Mouse (Mus musculus): ENCODE data around the gene Mzf1. TPM values are rescaled to one million over a fixed set of nuclear protein-coding genes. Genes with fewer than 3 reads are reported as not detected.
A peak's percentile ranks its signal among the peaks of the same experiment; 100 is the strongest.
"Not testable (repeated sequence)": the region's sequence is repeated elsewhere in the genome, so short reads cannot be mapped to it uniquely, and the experiment has no call there.

The Mzf1 gene
- total RNA-seq (2021) = 10 to 100 TPM; 13.7 to 17.4 TPM
- long read RNA-seq, experiment 1, full-length matches to known transcripts = 8 of 45 reads
- long read RNA-seq, experiment 1, partial matches to known transcripts = 29 of 45 reads
- long read RNA-seq, experiment 1, other reads (novel, unspliced or antisense) = 8 of 45 reads
- long read RNA-seq, experiment 2, partial matches to known transcripts = 0 of 13 reads
- long read RNA-seq, experiment 2, other reads (novel, unspliced or antisense) = 10 of 13 reads

DNA sequence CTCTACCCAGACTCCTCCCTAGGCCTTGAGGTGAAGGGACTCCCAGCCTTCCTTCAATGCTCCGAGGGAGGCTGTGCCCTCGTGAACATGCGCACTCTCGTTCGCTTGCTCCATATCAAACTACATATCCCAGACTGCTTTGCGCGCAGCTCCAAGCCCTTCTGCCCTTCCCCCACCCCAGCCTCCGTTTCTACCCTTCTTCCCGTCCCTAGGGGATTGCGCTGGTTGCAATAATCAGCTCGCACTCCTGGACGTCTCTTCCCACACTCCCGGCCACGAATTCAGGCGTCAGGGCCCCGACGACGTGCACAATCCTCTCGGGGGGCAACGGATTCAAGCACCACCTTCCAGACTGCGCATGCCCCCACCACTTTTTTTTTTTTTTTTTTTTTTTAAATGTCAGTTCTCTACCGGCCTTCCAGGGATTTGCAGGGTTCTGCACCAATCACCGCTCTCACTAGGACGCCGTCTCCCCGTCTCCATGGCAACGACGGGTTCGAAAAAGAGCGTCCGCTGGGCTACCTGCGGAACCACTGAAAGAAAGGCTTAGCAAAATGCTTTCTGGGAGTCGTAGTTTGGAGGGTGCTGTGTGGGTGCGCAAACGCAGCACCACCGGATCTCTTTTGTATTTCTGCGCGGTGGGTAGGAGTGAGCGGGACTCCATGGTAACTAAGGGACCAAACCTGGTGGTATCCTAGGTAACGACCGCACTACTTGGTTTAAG is at the start of gene Mzf1:
TSS of gene Mzf1 (minus strand) at position 478 of the 724 bp plus-strand sequence.
- peak; percentile 98 for DNase-seq (ENCODE audit: low spot score in 2 of 2)

DNA sequence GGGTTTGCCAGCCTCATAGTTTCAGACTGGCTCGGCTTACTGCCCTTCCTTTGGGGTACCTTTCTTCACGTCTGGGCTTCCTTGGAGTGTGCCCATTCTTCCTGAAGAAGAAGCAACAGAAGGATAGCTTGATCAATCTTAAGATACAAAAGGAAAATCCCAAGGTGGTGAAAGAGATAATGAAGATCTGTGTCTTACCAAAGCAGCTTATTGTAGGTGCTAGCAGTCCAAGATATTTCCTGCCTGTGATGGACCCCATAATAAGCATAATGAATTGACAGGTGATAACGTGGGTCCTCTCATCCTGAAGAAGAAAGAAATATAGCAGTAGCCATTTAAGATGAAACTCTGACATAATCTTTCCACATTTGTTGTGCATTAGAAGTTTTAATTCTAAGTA is 40.5 kb upstream of the Mzf1 start, which contains the start of gene Vmn1r85:
TSS of gene Vmn1r85 (minus strand) at position 101 of the 400 bp plus-strand sequence.
- no peak for DNase-seq (ENCODE audit: low spot score in 2 of 2)

DNA sequence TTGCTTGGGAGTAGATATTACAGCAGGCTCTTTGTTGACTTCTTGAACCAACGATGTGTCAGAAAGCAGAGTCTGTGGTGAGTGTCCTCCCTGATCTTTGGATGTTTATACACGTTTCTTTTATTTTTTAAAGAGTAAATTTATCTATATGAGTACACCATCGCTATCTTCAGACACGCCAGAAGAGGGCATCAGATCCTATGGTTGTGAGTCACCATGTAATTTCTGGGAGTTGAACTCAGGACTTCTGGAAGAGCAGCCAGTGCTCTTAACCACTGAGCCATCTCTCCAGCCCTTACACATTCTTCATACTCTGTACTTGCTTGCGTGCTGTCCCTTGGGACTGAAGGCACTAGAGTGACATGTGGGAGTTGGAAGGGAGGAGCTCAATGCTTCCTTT is 17.7 kb upstream of the Mzf1 start:
- DNase-seq (ENCODE audit: low spot score in 2 of 2) = no peak

DNA sequence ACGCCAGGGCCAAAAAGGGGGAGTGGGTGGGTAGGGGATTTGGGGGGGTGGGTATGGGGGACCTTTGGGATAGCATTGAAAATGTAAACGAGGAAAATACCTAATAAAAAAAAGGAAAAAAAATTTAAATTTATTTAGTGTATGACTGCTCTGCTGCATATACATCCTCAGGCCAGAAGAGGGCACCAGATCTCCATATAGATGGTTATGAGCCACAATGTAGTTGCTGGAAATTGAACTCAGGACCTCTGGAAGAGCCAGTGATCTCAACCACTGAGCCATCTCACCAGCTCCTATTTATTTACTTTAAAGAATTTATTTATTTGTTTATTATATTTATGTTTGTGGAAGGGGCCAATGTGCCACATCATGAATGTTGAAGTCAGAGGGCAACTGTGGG is 8.8 kb upstream of the Mzf1 start:
- not testable (repeated sequence) for DNase-seq (ENCODE audit: low spot score in 2 of 2)

DNA sequence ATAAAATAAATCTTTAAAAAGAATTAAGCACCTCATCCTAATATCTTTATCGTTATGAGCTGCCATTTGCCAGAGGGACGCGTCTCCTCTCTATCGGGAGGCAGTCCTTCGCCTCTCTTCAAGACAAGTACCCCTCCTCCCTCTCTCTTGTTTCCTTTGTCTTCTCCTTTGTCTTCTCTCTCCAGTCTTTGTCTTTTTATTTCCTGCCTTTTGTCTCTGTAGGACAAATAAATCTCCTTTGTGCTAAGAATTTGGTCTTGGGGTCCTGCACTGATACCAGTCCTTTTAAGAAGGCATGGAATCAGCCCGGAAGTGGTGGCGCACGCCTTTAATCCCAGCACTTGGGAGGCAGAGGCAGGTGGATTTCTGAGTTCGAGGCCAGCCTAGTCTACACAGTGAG is 5.0 kb upstream of the Mzf1 start:
- no peak for DNase-seq (ENCODE audit: low spot score in 2 of 2)

DNA sequence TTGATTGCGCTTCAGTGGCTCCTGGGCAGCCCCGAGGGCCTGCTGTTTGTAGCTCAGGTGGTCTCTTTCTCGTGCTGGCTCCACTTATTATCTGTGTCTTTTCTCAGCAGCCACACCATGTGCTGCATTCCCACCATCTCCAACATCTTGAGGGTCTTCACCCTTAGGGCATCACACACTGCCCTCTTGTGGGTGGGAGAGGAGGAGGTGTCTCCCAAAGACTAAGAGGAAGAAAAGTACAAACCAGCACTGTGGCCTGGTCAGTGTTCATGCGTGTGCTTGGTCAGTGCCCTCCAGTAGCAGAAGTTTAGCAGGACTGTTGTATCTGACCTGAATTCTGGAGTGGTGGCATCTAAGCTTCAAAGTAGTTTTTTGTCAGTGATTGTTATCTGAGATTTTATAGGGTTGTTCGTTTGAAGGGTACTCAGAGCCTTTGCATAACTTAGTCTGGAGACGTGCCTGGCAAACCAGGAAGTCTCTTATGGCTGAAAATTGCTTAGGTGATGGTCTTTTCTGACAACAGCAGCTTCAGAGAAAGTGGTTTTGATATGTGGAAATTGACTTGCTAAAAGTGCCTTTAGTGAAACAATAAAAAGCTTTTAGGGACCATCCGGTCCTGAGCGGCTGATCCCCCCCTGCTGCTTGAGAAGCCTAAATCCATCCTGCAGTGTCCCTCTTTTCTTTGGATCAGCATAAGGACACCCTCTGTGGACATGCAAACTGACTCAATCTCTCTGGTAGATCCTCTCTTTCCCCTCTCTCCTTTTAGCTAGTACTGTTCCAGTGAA is 2.5 kb upstream of the Mzf1 start:
- no peak for DNase-seq (ENCODE audit: low spot score in 2 of 2)

DNA sequence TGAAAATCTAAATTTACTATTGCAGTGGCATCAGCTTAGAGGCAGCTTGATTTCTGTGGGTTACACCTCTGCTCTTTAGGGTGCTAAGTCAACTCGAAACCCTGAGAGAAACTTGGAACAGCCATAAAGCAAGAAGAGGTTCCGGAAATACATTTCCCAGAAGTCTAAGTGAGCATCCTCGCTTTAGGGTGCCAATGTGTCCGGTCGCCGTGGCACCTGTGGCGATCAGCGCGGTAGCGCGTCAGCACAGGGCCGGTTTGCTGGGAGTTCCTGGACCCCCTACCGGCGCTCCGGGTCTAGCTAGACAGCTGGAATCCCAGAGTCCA is 640 bp downstream of the Mzf1 start:
- no peak for DNase-seq (ENCODE audit: low spot score in 2 of 2)

DNA sequence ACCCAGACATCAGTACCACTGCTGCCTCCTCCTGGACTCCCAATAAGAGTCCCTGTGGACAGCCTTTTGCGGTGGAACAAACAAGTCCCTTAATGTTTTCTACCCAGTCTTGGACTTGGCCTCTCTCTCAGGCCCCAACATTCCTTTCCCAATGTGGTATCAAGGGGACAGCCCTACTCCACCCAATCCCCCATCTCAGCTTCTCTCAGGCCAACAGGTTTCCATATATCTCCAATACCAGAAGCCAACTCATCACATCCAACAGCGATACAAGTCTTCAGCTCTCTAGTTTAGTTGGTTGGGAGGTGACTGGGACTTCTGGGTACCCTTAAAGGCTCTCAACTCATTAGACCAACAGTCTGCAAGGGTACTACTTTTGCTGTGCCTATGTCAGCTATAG is 1.1 kb downstream of the Mzf1 start:
- DNase-seq (ENCODE audit: low spot score in 2 of 2) = peak in 1 of 2 experiments; percentile 15

DNA sequence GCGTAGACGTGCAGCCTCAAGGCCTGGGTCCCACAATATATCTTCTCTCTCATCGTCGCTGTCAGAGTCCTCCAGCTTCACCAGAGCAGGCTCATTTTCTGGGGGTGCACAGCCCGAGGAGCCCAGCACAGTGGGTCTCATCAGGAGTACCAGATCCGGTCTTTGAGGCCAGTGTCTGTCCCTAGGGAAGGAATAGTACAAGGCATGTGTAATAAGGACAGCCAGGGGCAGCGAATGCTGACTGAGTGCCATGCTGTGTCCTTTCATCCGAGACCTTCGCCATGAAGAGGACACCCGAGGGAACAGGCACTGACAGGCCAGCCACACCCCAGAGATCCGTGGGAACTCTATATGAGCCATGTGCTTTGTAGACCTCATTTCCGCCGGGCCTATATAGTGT is 1.6 kb downstream of the Mzf1 start:
- no peak for DNase-seq (ENCODE audit: low spot score in 2 of 2)

DNA sequence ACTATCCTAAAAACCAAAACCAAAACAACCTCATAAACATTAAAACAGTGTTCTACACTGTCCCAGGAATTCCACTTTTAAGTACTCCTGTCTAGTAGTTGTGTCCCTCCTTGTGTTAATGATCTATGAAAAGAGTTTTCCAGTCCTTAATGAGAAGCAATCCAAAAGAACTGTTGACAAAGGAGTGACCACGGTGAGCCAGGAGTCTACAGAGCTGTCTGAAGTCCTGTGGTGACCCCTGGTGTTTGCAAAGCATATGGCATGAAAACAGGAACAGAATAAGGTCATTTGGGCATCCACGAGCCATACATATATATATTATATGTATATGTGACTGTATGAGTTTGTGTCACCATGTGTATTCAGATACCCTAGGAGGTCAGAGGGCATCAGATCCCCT is 8.5 kb downstream of the Mzf1 start:
- DNase-seq (ENCODE audit: low spot score in 2 of 2) = no peak

DNA sequence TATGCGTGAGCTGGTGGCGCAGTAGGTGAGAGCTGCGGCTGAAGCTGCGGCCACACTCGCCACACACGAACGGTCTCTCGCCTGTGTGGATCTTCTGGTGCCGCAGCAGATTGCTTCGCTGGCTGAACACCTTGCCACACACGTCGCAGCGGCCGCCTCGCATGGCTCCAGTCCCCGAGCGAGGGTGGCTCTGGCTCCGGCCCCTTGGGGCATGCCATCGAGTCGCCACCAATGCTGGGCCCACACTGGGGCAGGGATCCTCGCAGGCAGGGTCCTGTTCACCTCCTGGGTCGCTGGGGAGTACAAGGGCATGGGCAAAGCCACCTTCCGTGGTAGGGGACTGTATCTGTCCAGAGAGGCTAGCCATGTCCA is 10.3 kb downstream of the Mzf1 start:
- DNase-seq (ENCODE audit: low spot score in 2 of 2) = no peak

DNA sequence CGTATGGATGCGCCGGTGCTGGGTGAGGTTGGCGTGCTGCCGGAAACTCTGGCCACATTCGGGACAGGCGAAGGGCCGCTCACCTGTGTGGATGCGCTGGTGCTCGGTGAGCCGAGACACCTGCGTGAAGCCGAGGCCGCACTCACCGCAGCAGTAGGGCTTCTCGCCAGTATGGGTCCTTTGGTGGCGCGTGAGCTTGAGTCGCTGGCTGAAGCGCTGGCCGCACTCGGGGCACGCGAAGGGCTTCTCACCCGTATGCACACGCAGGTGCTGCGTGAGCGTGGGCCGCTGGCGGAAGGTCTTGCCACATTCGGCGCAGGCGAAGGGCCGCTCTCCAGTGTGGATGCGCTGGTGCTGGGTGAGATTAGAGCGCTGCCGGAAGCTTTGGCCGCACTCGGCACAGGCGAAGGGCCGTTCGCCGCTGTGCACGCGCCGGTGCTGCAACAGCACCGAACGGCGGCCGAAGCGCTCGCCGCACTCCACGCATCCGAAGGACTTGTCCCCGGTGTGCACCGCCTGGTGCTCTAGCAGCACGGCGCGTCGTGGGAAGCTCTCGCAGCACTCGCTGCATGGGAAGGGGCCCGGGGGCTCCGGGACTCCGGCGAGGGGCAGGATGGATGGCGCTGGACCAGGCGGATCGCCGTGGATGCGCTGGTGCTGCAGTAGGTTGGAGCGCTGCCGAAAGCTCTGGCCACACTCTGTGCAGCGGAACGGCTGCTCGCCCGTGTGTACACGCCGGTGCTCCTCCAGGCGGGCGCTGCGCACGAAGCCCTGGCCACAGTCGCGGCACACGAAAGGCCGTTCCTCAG is 10.9 kb downstream of the Mzf1 start:
- DNase-seq (ENCODE audit: low spot score in 2 of 2) = peak in 1 of 2 experiments; percentile 52

DNA sequence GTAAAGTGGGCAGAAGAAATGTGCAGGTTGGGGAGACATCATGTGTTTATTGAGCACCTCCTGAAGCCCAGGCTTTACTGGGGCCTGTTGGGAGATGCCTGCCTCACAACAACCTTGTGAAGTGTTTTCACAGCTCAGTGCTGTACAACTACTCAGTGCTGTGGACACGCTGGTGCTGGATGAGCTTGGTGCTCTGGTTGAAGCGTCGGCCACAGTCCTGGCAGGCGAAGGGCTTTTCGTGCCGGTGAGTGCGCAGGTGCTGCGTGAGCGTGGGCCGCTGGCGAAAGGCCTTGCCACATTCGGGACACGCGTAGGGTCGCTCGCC is 11.5 kb downstream of the Mzf1 start:
- DNase-seq (ENCODE audit: low spot score in 2 of 2) = no peak

DNA sequence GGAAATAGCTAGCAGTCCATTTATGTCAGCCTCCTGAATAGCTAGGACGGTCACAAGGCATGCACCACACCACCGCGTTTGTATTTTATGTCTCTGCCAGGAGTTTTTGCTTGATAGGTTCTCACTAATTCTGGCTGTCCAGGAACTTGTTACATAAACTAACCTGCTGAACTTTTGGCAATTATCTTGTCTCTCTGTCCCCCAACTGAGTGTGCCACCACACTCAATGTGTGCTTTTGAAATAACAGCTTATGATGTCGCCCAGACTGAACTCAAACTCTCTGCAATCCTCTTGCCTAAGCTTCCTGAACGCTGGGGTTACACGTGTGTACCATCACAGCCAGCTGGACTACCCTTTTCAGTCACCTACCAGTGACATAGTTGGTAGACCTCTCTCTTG is 12.1 kb downstream of the Mzf1 start:
- DNase-seq (ENCODE audit: low spot score in 2 of 2) = no peak

DNA sequence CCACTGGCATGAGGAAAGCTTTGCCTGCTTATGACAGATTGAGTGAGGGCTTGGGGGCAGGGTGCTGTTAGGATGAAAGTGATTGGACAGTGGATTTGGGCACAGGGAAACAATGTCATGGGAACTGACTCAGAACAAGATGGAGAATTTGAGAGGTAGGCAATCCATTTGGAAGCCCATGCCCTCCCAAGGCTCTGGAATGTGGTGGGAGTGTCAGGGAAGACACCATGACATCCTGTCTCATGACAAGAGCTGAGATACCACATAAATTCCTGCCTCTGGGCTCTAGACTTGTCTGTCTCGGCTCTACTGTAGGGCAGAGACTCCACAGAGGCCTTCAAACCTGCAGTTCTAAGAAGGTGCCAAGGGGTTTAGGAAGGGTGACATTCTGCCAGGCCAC is 13.3 kb downstream of the Mzf1 start:
- DNase-seq (ENCODE audit: low spot score in 2 of 2) = no peak

DNA sequence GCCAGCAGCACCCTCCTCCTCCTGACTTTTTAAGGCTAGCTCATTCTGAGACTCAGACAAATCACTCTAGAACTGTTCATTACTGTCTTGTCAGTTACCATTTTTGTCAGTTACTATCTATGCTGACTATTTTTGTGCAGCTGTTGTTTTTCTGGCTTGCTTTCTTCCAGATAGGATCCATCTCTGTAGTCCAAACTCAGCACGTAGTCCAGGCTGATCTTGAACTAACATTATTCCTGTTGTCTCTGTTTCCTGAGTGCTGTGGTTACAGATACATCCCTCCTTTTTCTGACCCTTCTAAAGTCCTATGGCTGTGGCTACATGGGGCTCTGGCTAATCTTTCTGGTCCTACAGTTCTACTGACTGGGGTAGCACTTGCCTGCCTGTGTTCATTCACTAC is 15.4 kb downstream of the Mzf1 start:
- DNase-seq (ENCODE audit: low spot score in 2 of 2) = no peak

DNA sequence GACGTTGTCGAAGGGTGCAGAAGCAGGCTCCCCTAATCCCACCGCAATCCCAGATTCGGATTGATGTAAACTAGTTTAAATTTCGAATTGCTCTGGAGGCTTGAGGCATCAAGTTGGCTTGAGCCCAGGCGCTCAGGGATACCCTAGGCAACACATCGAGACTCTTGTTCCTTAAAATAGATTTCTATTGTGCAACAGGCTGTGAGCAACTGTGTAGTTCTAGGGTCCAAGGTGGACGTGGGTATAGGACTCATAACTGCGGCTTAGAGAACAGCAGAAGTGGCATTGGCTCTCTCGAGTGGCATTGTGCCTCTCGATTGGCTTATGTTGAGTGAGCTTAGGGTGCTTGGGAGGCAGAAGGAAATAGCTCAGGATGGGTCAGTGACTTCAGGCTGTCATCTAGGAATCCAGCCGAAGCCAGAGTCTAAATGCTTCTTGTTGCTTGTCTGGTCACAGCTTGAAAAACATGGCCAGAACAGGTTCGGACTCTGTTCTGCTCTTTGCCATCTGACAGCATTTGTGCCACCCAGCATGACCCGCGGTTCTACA is 15.9 kb downstream of the Mzf1 start:
- no peak for DNase-seq (ENCODE audit: low spot score in 2 of 2)

DNA sequence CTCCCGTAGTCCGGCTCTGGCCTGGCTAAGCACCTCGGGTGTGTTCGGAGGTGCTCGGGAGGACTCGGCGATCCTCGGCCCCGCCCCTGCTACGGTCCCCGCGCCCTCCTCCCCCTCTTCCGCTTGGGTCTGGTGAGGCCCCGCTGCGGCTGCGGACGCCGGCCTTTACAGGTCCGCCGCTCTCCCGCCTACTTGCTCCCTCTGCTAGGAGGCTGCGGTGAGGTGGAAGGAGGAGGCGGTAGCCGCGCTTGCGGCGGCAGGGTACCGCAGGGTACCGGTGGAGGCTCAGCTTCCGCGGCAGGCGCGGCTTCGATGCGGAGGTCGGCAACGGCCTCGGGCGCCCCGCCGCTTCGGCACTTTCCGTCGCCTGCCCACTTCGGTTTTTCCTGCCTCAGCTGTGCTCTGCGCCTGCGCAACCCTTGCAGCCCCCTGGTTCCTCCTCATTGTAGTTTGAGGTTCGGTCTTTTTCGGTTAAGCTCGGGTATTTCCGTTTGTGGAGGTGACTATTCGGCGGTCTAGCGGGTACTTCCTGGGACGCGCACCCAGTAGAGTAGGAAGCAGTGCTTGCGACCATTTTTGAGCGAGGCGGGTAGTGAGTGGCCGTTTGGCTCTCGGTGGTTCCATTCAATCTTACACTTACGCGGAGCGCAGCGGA is 16.5 kb downstream of the Mzf1 start, which contains the start of gene Ube2m:
TSS of gene Ube2m (minus strand) at position 375 of the 655 bp plus-strand sequence.
- peak; percentile 100 for DNase-seq (ENCODE audit: low spot score in 2 of 2)

DNA sequence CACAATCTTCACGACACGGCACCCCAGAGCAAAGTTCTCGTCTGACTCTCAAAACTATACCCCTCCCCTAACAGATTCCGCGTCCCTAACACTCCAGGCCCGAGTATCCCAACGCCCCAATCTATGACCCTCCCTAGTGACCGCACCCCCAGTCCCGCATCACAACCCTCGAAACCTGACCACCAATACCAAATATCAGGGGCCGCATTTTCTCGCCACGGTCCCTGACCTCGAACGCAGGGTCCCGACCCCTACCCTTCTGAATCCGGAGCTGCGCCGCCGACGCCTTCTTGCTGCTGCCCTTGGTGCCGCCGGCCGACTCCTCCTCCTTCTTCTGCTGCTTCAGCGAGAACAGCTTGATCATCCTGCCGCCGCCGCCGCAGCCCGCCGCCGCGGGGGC is 17.2 kb downstream of the Mzf1 start:
- no peak for DNase-seq (ENCODE audit: low spot score in 2 of 2)

DNA sequence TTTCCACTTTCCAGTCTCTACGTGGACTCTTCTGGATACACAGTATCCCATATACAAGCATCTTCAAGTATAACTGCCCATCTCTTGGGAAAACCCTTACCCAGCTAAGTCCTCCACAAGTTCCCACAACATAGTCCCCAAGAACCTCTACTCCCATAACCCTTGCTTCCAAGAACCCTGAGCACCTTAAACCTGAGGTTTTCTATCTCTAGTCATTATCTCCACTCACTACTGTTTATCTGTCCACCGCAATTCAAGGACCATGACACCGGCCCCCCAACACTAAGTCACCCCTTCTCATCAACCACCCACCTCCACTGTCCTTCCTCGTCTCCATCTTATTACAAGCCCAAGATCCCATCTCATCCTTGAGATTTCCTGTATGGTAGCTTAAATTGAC is 17.8 kb downstream of the Mzf1 start:
- no peak for DNase-seq (ENCODE audit: low spot score in 2 of 2)

All from layer of hippocampus, postnatal 14 days (tissue).